Mouse (Mus musculus) cerebellum, postnatal 4 days (tissue): Measurements from ENCODE around the gene Evc.

Experiments
- DNase-seq, 2 experiments: peaks; one replicate each; pipeline ENCODE4 v3.0.0; 2022; ENCODE audit warnings: low spot score in 2 of 2, mixed read lengths in 1 of 2

Evc gene

DNA sequence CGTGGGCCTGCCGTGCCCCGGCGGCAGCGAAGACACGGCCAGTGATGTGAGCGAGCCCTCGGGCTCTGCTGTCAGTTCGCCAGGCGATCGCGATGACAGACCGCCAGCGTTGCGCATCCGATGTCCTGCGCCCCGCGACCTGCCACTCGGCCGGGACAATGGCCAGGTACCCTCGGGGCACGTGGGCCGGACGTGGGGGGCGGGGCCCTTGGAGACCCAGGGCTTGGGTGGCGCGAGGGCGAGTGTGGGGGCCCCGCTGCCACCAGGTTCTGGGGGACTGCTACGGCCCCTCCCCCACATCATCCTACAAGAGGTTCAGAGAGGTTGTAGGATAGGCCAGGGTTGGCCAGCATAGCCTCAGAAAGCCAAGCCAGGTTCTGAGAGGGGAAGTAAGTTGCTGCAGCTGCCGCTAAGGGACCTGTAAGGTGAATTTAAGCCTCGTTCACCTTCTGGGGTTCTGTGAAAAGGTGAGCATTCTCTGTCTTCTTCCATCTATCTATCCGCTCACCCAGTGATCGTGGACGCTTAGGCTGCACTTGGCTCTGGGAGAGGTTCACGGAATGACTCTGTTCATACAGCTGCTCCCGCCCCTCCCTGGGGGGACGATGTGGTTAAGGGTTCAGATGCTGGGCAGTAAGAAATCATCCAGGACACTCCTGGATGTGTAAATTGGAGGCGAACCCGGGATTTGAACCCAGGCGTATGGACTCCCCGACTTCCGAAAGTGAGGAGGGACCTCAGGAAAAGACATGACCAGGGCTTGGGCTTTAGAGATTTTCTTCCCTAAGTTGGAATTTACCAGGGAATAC, 94.1 kb downstream of the Evc start:
- peak in 1 of 2 experiments; percentile 51 for DNase-seq

DNA sequence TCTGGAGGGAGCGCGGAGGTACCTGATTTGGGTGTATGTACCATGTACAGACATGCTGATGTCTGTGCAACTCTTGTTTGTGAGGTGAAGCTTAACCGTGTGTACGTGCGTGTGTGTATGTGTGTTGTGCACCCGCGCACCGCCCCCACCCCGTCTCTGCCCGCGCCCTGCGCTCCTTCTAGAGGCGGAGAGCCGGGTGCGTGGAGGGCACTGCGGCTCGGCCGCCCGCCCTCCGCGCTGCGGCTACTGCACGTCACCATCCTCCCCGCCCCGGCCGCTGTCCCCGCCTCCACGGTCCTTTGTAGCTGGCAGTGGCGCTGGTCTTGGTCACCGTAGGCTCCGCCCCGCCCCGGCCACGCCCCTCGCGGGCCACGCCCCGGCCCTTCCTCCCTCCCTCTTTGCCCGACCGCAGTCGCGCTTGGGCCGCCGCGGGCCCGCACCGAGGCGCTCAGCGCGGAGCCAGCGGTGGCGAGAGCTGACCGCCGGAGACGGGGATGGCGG, 95.0 kb downstream of the Evc start, which contains the start of gene Crmp1:
Gene Crmp1, plus strand, starts transcription at position 290 of the 501 bp plus-strand sequence.
- peak; percentile 79 to 87 for DNase-seq

DNA sequence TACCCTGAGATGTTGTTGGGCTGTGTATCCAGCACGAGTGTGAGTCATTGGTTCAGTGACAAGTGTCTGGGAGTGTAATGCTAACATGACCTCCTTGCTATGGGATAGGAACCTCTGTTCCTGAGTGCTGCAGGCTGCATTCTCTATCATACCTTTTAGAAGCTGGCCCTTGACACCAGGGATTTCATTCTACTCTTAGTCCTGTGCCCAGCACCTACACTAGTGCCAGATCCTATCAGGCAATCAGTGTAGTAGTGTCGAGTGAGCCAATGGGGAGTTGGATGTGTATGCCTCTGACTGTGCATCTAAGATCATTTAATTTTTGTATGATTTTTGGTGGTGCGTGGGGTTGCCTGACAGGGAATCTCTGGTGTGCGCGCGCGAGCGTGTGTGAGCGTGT, 95.5 kb downstream of the Evc start:
- DNase-seq: no peak

DNA sequence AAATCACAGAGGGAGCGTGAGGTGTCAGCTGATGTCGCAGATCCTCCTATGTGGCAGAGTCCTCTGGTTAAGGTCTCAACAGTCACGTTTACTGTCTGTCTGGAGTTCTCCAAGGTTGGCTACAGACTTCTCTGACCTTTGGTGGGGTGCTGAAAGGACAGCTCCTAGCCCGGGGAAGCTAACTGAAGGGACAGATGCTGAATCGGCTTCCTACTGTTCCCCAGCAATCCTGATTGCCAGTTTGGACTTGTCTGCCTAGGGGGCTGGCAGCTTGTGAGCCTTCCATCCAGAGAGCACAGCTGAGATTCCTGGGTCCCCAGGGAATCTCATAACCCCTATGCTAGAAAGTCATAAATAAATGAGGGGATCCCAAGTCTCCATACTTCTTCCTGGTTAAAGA, 96.1 kb downstream of the Evc start:
- no peak for DNase-seq
